Mouse (Mus musculus) right cerebral cortex, postnatal 25 days (tissue): ENCODE results near the gene Rhbdd3.
A peak's percentile ranks its signal among the peaks of the same experiment; 100 is the strongest.
"Not testable (repeated sequence)": the region's sequence is repeated elsewhere in the genome, so short reads cannot be mapped to it uniquely, and the experiment has no call there.

Source experiments
- DNase-seq: peaks from one replicate; pipeline ENCODE4 v3.0.0; 2022

The Rhbdd3 gene

GRCm38 (mm10) chr11:5065056-5065821 lies 33.5 kb upstream of the Rhbdd3 start, which contains the start of gene Gas2l1:
TSS of gene Gas2l1 (minus strand) at chr11:5065327.
- peak; percentile 89 for DNase-seq

- no peak for DNase-seq
Measured at GRCm38 (mm10) chr11:5067063-5067462, 31.7 kb upstream of the Rhbdd3 start.

- DNase-seq = no peak
Measured at GRCm38 (mm10) chr11:5068126-5068971, 30.4 kb upstream of the Rhbdd3 start.

GRCm38 (mm10) chr11:5074882-5075281 lies 23.8 kb upstream of the Rhbdd3 start:
- no peak for DNase-seq

- no peak for DNase-seq
Measured at GRCm38 (mm10) chr11:5075760-5076159, 23.0 kb upstream of the Rhbdd3 start.

- not testable (repeated sequence) for DNase-seq
Measured at GRCm38 (mm10) chr11:5076843-5077242, 21.9 kb upstream of the Rhbdd3 start.

- no peak for DNase-seq
Measured at GRCm38 (mm10) chr11:5089147-5089546, 9.6 kb upstream of the Rhbdd3 start.

GRCm38 (mm10) chr11:5091706-5092105 lies 7.0 kb upstream of the Rhbdd3 start:
- DNase-seq = no peak

GRCm38 (mm10) chr11:5095877-5096276 lies 2.8 kb upstream of the Rhbdd3 start:
- no peak for DNase-seq

GRCm38 (mm10) chr11:5096480-5097020 lies 2.2 kb upstream of the Rhbdd3 start:
- no peak for DNase-seq

GRCm38 (mm10) chr11:5098035-5098735 lies 541 bp upstream of the Rhbdd3 start:
- peak; percentile 65 for DNase-seq

- DNase-seq = peak; percentile 79
Measured at GRCm38 (mm10) chr11:5099576-5100183, 954 bp downstream of the Rhbdd3 start.

- DNase-seq = no peak
Measured at GRCm38 (mm10) chr11:5100283-5100682, 1.6 kb downstream of the Rhbdd3 start.

GRCm38 (mm10) chr11:5100801-5101200 lies 2.1 kb downstream of the Rhbdd3 start:
- no peak for DNase-seq

- DNase-seq = no peak
Measured at GRCm38 (mm10) chr11:5101641-5102040, 2.9 kb downstream of the Rhbdd3 start.

GRCm38 (mm10) chr11:5102384-5102783 lies 3.7 kb downstream of the Rhbdd3 start:
- DNase-seq = no peak

GRCm38 (mm10) chr11:5103986-5104509 lies 5.3 kb downstream of the Rhbdd3 start:
- DNase-seq = no peak

GRCm38 (mm10) chr11:5109441-5109840 lies 10.7 kb downstream of the Rhbdd3 start:
- no peak for DNase-seq

GRCm38 (mm10) chr11:5113645-5114044 lies 14.9 kb downstream of the Rhbdd3 start:
- no peak for DNase-seq

GRCm38 (mm10) chr11:5114931-5115581 lies 16.3 kb downstream of the Rhbdd3 start:
- DNase-seq = peak; percentile 75

GRCm38 (mm10) chr11:5125713-5126112 lies 27.0 kb downstream of the Rhbdd3 start:
- DNase-seq = no peak

- no peak for DNase-seq
Measured at GRCm38 (mm10) chr11:5129035-5129480, 30.3 kb downstream of the Rhbdd3 start.
